Mouse (Mus musculus) ES-E14 (cell line): Measurements from ENCODE around the gene Cdc123. TPM values are rescaled to one million over a fixed set of nuclear protein-coding genes. Genes with fewer than 3 reads are reported as not detected.

Experiments
- DNase-seq: peaks from one replicate; pipeline ENCODE4 v3.0.0-alpha.2; 2013; ENCODE audit warnings: low read depth, low spot score
- H3K27ac ChIP-seq: 2 replicates; pipeline ENCODE4 v1.5.1; 2012; ENCODE audit warnings: low read depth, mild to moderate bottlenecking, low read length, moderate library complexity, mixed read lengths; ENCODE audit not compliant: poor library complexity, insufficient read depth, severe bottlenecking
- H3K36me3 ChIP-seq: 2 replicates; pipeline ENCODE4 v1.6.1; 2012; ENCODE audit warnings: mild to moderate bottlenecking, low read length, moderate library complexity, mixed read lengths; ENCODE audit not compliant: control insufficient read depth, poor library complexity, insufficient read depth, severe bottlenecking
- H3K4me1 ChIP-seq, 2 experiments: fragments of 150-350 bp in 1 of 2; sonication (generic) in 1 of 2; 2 replicates each; pipeline ENCODE4 v1.6.1; 2012; ENCODE audit warnings: low read length in 2 of 2, mild to moderate bottlenecking in 1 of 2, mixed read lengths in 1 of 2; ENCODE audit not compliant: control insufficient read depth in 2 of 2, insufficient read depth in 2 of 2, poor library complexity in 1 of 2
- H3K4me3 ChIP-seq, 2 experiments: fragments of 150-350 bp in 1 of 2; sonication (generic) in 1 of 2; 2 replicates each; pipeline ENCODE4 v1.5.1; 2012; ENCODE audit warnings: low read length in 2 of 2, low read depth in 1 of 2, mild to moderate bottlenecking in 1 of 2, mixed read lengths in 1 of 2; ENCODE audit not compliant: insufficient read depth in 1 of 2, poor library complexity in 1 of 2, severe bottlenecking in 1 of 2
- H3K9ac ChIP-seq: 2 replicates; pipeline ENCODE4 v1.6.1; 2012; ENCODE audit warnings: low read depth, mild to moderate bottlenecking, low read length, mixed read lengths; ENCODE audit not compliant: poor library complexity, insufficient read depth, severe bottlenecking
- H3K9me3 ChIP-seq: fragments of 150-350 bp; sonication (generic); 2 replicates; pipeline ENCODE4 v1.6.1; 2012; ENCODE audit warnings: low read depth, mild to moderate bottlenecking, low read length; ENCODE audit not compliant: control insufficient read depth, insufficient read depth
- CHD2 ChIP-seq: IDR thresholded peaks from 2 replicates; pipeline ENCODE4 v1.6.1; 2014; ENCODE audit warnings: mild to moderate bottlenecking, low read depth, low read length, inconsistent platforms
- HCFC1 ChIP-seq: IDR thresholded peaks from 2 replicates; pipeline ENCODE4 v1.6.1; 2012; ENCODE audit warnings: low read length, inconsistent platforms, borderline replicate concordance; ENCODE audit not compliant: insufficient read depth
- MAFK ChIP-seq: IDR thresholded peaks from 2 replicates; pipeline ENCODE4 v1.6.1; 2014; ENCODE audit warnings: mild to moderate bottlenecking, low read depth, low read length, inconsistent platforms; ENCODE audit not compliant: insufficient read depth
- ZC3H11A ChIP-seq: IDR thresholded peaks from 2 replicates; pipeline ENCODE4 v1.6.1; 2012; ENCODE audit warnings: low read depth, mild to moderate bottlenecking, inconsistent platforms, low read length, borderline replicate concordance
- ZNF384 ChIP-seq: IDR thresholded peaks from 2 replicates; pipeline ENCODE4 v1.6.1; 2012; ENCODE audit warnings: low read depth, low read length, inconsistent platforms
- in situ Hi-C, 2 experiments: fragments of 600-800 bp; cut with MboI; formaldehyde crosslinking; loops; one replicate each; pipeline ENCODE4 v1.15.1; 2025; ENCODE audit warnings: low sequenced_read_pairs in 2 of 2, inconsistent platforms in 1 of 2; ENCODE audit not compliant: unreplicated experiment in 2 of 2
- total RNA-seq: library from RNA; depleted of rRNA; stranded (reverse); fragments of 300-350 nt; gene quantifications from 2 replicates; pipeline ENCODE4 v1.2.3, GENCODE M21; 2012

Cdc123 gene
- total RNA-seq, 1 experiment: 147 TPM

DNA sequence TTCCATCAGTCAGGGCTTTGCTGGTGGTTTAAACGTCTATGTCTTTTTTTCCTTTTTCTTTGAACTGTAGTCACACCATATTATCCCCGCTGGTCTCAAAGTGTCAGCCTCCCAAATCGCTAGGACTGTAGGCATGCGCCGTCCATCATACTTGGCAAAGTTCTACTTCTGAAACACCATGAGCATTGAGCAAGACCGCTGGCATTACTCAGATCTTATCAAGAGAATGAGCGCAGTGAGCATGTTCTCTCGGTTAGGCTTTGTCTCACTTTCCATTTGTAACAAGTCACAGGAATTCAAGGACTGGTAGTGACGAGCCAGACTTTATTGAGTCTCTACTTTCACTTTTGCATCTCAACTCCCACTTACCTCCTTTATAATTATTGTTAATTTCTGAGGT is 6.2 kb upstream of the Cdc123 start:
- Histone ChIP-seq H3K9ac (no peak overlapping the region), H3K9me3 (no peaks in the 10 kb centered on the region), H3K27ac (no peak overlapping the region), H3K4me3 (no peak overlapping the region), H3K36me3 (peaks cover 12% of the 10 kb centered on the region; the same call in 1 of the 2 replicates), H3K4me1 (peaks cover under 1 to 5% of the 10 kb centered on the region in 2 experiments; a peak in 2 of 4 replicates)
- DNase-seq: no peak
- in situ Hi-C loops: no loop called here
- TF ChIP-seq ZC3H11A: no peak
- TF ChIP-seq ZNF384: no peak
- TF ChIP-seq CHD2: no peak
- no peak for TF ChIP-seq MAFK
- no peak for TF ChIP-seq HCFC1

DNA sequence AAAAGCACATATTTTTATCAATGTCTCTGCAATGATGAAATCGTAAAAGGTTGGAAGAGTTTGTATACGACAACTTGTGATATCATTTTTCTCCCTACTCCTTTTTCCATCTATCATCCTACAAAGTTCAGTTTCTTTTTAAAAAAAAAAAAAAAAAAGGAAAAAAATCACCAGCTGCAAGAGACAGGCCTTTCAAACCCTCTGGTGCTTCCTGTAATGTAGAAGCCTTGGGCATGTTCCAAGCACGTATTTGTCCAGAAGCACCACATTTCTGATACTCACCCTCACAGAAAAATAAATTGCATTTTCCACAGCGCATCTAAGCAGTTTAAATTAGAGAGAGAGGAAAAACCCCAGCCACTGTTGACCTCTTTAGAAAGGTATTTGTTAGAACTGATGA is 862 bp upstream of the Cdc123 start:
- in situ Hi-C loops: no loop called here
- Histone ChIP-seq H3K9me3 (no peaks in the 10 kb centered on the region), H3K27ac (no peak overlapping the region; the same call in 1 of the 2 replicates), H3K4me1 (0 out of 4 replicates have a peak, but pooled peaks cover 0 to 3% of the 10 kb centered on the region in 2 experiments), H3K4me3 (peak overlapping the region; percentile 79 to 97), H3K9ac (peak overlapping the region; percentile 94; the same call in 1 of the 2 replicates), H3K36me3 (peaks cover 12% of the 10 kb centered on the region; the same call in 1 of the 2 replicates)
- DNase-seq: no peak
- TF ChIP-seq MAFK (no peak), HCFC1 (no peak), ZC3H11A (no peak), ZNF384 (no peak), CHD2 (no peak)

DNA sequence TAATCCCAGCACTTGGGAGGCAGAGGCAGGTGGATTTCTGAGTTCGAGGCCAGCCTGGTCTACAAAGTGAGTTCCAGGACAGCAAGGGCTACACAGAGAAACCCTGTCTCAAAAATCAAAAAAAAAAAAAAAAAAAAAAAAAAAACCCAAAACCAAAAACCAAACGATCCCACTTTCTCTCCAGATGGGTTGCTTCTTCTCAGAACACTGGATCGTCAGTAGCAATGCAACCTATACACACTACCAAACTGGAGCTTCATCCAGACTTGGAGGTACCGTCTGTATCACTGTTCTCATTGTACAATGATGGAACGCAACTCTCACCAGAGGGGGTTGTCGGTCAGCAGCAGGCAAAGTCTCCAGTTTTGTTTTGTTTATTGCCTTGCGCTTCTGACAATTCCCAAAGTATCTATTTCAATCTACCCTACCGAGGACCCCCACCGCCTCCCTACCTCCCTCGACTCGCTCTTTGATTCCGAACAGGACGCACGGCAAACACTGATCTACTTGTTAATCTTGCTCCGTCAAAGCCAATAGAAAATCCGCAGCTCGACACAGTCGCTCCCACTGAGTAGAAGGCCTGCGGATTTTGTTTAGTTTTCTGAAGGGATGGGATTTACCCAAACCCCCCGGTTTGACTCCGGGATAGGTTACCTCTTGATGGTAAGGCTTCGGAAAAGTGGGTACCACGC is 637 bp downstream of the Cdc123 start:
- in situ Hi-C loops: no loop called here
- Histone ChIP-seq H3K9ac (peak overlapping the region; percentile 81), H3K27ac (0 out of 2 replicates have a peak overlapping the region, but pooled peaks have one; percentile 29), H3K36me3 (peaks cover 11% of the 10 kb centered on the region; the same call in 1 of the 2 replicates), H3K9me3 (no peaks in the 10 kb centered on the region), H3K4me1 (0 out of 4 replicates have a peak, but pooled peaks cover 0 to 3% of the 10 kb centered on the region in 2 experiments), H3K4me3 (peak overlapping the region; percentile 79 to 97)
- TF ChIP-seq ZC3H11A: no peak
- no peak for TF ChIP-seq HCFC1
- TF ChIP-seq ZNF384: peak; percentile 58; the same call in 1 of the 2 replicates
- no peak for TF ChIP-seq MAFK
- TF ChIP-seq CHD2: no peak
- DNase-seq: no peak

DNA sequence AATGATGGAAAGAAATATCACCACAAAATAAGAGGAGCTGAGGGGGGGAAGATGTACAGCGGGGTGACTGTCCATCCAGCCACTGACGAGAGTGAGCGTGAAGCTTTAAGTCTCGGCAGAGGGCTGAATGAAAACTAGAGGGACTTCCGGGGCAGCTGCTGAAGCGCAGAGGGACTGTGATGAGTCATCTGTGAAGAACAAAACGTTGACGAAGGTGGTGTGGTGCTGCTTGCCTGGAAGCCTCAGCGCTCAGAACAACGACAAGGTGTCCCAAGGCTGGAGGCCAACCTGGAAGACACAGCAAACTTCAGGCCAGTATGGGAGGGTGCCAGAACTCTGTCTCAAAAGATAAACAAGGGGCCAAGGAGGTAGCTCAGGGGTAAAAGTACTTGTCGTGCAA is 4.1 kb downstream of the Cdc123 start:
- peaks cover 18% of the 10 kb centered on the region; the same call in 1 of the 2 replicates for H3K36me3 ChIP-seq
- in situ Hi-C loops: no loop called here

More for the DNA sequence above, 4.1 kb downstream of the Cdc123 start:
- Histone ChIP-seq H3K9me3 (no peaks in the 10 kb centered on the region), H3K27ac (no peak overlapping the region), H3K4me1 (no peaks in the 10 kb centered on the region), H3K4me3 (no peak overlapping the region), H3K9ac (no peak overlapping the region)
- DNase-seq: no peak
- no peak for TF ChIP-seq ZC3H11A
- no peak for TF ChIP-seq ZNF384
- no peak for TF ChIP-seq MAFK
- no peak for TF ChIP-seq HCFC1
- TF ChIP-seq CHD2: no peak
